Mouse (Mus musculus) liver, adult 2 months (tissue): ENCODE results near the gene Clec10a. TPM values are rescaled to one million over a fixed set of nuclear protein-coding genes. Genes with fewer than 3 reads are reported as not detected.
A peak's percentile ranks its signal among the peaks of the same experiment; 100 is the strongest.
"Not testable (repeated sequence)": the region's sequence is repeated elsewhere in the genome, so short reads cannot be mapped to it uniquely, and the experiment has no call there.

Experiments
- DNase-seq: peaks from one replicate; pipeline ENCODE4 v3.0.0-alpha.2; 2011; ENCODE audit warnings: low read depth, low spot score; ENCODE audit errors: extremely low read depth
- H3K27ac ChIP-seq: fragments of 200-500 bp; replicated peaks from 2 replicates; pipeline ENCODE4 v1.5.1; 2012; ENCODE audit warnings: low read depth, mild to moderate bottlenecking, control low read depth, inconsistent platforms, low read length; ENCODE audit not compliant: insufficient read depth
- H3K27me3 ChIP-seq: fragments of 200-500 bp; 2 replicates; pipeline ENCODE4 v1.6.1; 2012; ENCODE audit warnings: mild to moderate bottlenecking, moderate library complexity, low read length, inconsistent platforms; ENCODE audit not compliant: control insufficient read depth, insufficient read depth
- H3K36me3 ChIP-seq: fragments of 200-500 bp; 2 replicates; pipeline ENCODE4 v1.6.1; 2012; ENCODE audit warnings: low read length, inconsistent platforms; ENCODE audit not compliant: control insufficient read depth, insufficient read depth
- H3K4me1 ChIP-seq: fragments of 200-500 bp; 2 replicates; pipeline ENCODE4 v1.6.1; 2011; ENCODE audit warnings: low read length; ENCODE audit not compliant: control insufficient read depth, insufficient read depth
- H3K4me3 ChIP-seq: fragments of 200-500 bp; 2 replicates; pipeline ENCODE4 v1.5.1; 2011; ENCODE audit warnings: low read depth, mild to moderate bottlenecking, control low read depth, low read length, moderate library complexity; ENCODE audit not compliant: insufficient read depth
- H3K79me2 ChIP-seq: fragments of 200-500 bp; 2 replicates; pipeline ENCODE4 v1.6.1; 2012; ENCODE audit warnings: inconsistent platforms, mild to moderate bottlenecking, low read length, moderate library complexity; ENCODE audit not compliant: control insufficient read depth, insufficient read depth
- H3K9ac ChIP-seq: fragments of 200-500 bp; 2 replicates; pipeline ENCODE4 v1.6.1; 2012; ENCODE audit warnings: low read depth, mild to moderate bottlenecking, control low read depth, inconsistent platforms, low read length
- CTCF ChIP-seq: fragments of 200-500 bp; IDR thresholded peaks from 2 replicates; pipeline ENCODE4 v1.5.1; 2011; ENCODE audit warnings: low read depth, low read length, control low read depth
- POLR2A ChIP-seq: fragments of 200-500 bp; IDR thresholded peaks from 2 replicates; pipeline ENCODE4 v1.6.1; 2011; ENCODE audit warnings: low read length, control low read depth; ENCODE audit not compliant: insufficient read depth; ENCODE audit errors: extremely low read depth
- whole genome bisulfite sequencing: fragments of 180-500 bp; shearing (Covaris S2); methylation state at CpG from one replicate; pipeline ENCODE4 v1.1.7; 2018; 5-methylcytosine and 5-hydroxymethylcytosine counted together
- polyA plus RNA-seq: library from polyadenylated mRNA; depleted of rRNA; stranded (reverse); fragments of >200 nt; gene quantifications from 2 replicates; pipeline ENCODE4 v1.2.3, GENCODE M21; 2012
- total RNA-seq: library from RNA; depleted of rRNA; stranded (reverse); fragments of >200 nt; gene quantifications from 2 replicates; pipeline ENCODE4 v1.2.3, GENCODE M21; 2014

Clec10a gene
- total and polyA plus RNA-seq, 2 experiments, result 0.27 to 0.55 TPM

DNA sequence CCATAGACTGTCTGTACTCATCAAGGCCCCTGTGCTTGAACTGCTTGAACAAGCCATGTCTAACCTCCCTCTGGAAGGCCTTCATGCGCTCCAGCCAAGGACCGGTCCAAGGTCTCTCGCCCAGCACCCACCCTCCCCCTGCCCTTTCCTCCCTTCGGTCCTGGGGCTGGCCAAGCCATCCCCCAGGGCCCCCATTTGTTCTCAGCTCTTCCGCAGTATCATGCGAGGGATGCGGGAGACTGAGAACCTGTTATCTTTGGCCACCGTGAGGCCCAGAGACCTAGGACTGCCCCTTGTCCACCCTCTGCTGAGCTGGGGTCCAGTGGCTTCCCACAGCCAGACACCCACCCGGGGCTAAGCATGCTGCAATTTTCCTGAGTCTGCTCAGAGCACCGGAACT, 16.8 kb upstream of the Clec10a start:
- 84% methylated on average over 10 of the region's 10 CpGs for WGBS

DNA sequence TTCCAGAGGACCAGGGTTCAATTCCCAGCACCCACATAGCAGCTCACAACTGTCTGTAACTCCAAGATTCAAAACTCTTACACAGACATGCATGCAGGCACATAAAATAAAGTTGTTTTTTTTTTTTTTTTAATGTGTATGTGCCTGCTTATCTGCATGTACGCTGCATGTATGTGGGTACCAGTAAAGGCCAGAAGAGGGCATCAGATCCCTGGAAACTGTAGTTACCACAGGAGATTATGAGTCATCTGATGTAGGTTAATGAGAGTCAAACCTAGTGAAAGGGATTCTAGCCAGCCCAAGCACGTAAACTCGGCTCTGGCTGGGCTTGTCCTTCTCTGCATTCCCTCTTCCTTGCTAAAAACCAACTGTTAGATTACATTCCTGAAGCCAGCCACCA, 4.9 kb upstream of the Clec10a start:
- 75% methylated on average over 3 of the region's 3 CpGs for WGBS
- H3K4me1 ChIP-seq, result no peaks in the 10 kb centered on the region
- H3K79me2 ChIP-seq, result no peaks in the 10 kb centered on the region
- H3K36me3 ChIP-seq, result no peaks in the 10 kb centered on the region
- no peak overlapping the region for H3K27ac ChIP-seq
- DNase-seq, result peak; percentile 60
- TF ChIP-seq CTCF, result no peak
- no peak for TF ChIP-seq POLR2A
- H3K9ac ChIP-seq, result no peak overlapping the region
- no peak overlapping the region for H3K4me3 ChIP-seq
- no peaks in the 10 kb centered on the region for H3K27me3 ChIP-seq

More for the DNA sequence above, 16.8 kb upstream of the Clec10a start:
- Histone ChIP-seq H3K4me3 (no peak overlapping the region), H3K9ac (no peak overlapping the region), H3K27me3 (no peaks in the 10 kb centered on the region), H3K79me2 (no peaks in the 10 kb centered on the region), H3K36me3 (no peaks in the 10 kb centered on the region), H3K4me1 (no peaks in the 10 kb centered on the region), H3K27ac (no peak overlapping the region)
- DNase-seq, result no peak
- TF ChIP-seq CTCF, result no peak
- TF ChIP-seq POLR2A, result no peak

DNA sequence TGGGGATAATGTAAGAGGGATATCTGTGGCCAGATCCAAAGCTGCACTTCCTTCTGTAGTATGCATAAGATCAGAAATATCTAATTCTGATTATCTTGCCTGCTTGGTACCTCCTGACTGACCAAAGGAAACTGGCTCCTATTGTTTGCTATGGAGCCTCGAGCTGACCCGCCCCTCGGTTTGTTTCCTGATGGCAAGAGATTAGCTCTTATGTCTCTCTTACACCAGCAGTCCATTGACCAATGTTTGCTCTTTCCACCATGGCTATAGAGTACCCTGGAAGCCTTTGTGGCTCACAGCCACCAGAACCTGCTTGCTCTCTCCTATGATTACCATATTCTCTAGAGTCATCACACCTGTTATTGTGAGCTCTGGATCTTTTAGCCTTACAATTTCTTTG, 6.3 kb downstream of the Clec10a start:
- no peak overlapping the region for H3K4me3 ChIP-seq
- no peak overlapping the region for H3K9ac ChIP-seq
- H3K27me3 ChIP-seq, result no peaks in the 10 kb centered on the region
- WGBS, result 39% methylated on average over 3 of the region's 3 CpGs
- no peak for DNase-seq
- no peak for TF ChIP-seq POLR2A
- TF ChIP-seq CTCF, result no peak
- H3K27ac ChIP-seq, result no peak overlapping the region
- no peaks in the 10 kb centered on the region for H3K36me3 ChIP-seq
- no peaks in the 10 kb centered on the region for H3K4me1 ChIP-seq
- H3K79me2 ChIP-seq, result no peaks in the 10 kb centered on the region

DNA sequence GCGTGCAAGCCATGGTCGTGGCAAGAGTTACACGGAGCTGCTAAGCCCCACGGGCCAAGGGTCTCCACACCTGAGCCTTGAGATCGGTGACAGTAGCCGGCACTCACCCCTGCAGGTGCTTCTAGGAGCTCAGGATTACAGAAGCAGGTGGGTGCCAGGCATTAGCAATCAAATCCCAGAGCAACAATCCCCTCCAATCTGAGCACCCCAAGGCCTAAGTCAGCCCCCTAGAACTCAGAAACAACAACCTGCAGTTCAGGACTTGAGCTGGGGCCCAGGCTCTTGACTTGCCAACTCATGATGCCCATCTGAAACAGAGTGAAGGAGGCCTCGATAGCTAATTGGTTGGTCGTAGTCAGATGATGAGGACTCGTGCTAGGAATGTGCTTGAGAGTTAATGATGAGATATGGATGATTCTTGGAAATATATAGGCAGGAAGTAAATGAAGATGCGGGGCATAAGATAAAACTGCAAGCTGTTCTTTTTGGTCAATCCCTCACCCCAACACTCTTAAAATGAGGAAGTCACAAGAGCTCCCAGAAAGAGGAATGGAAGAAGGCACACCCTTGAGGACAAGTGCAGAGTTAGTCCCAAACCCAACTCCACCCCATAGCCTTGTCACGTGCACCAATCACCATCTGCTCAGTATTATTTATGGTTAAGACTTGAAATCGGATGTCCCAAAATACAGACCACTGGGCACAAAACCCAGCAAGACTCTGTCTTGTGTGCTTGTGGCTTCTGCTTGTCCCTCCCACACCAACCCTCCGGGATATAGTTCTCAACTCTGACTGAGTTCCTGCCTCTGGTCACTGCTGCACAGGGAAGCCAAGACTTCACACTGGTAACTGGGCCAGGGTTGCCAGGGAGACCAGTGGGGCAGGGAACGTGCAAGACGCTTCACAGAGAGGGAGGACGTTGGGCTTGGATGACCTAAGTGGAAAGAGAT, 10.2 kb downstream of the Clec10a start:
- no peaks in the 10 kb centered on the region for H3K27me3 ChIP-seq
- DNase-seq, result peak; percentile 28
- H3K4me1 ChIP-seq, result no peaks in the 10 kb centered on the region
- WGBS, result 79% methylated on average over 16 of the region's 16 CpGs
- no peak overlapping the region for H3K4me3 ChIP-seq
- no peak overlapping the region for H3K9ac ChIP-seq
- TF ChIP-seq POLR2A (no peak), CTCF (no peak)
- no peak overlapping the region for H3K27ac ChIP-seq
- H3K79me2 ChIP-seq, result no peaks in the 10 kb centered on the region
- H3K36me3 ChIP-seq, result no peaks in the 10 kb centered on the region

DNA sequence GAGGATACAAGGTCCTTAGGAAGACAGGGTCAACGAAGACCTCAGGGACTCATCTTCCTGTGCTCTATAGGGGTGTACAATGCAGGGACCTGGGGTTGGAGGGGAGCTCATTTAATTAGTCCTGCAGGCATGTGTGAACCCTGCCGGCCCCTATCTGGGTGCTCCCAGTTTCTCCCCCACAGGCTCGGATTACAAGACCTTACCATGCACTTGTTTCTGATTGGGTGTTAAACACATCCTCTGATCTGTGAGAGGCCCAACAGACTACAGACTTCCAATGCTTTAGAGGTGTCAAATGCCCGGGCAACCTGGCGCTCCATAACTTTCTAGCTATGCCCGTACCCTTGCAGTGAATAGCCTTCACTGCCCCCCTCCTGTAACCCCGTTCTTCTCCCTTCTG, 12.1 kb downstream of the Clec10a start:
- DNase-seq, result no peak
- TF ChIP-seq POLR2A, result no peak
- no peak for TF ChIP-seq CTCF
- no peak overlapping the region for H3K27ac ChIP-seq
- no peak overlapping the region for H3K4me3 ChIP-seq
- H3K9ac ChIP-seq, result no peak overlapping the region
- H3K4me1 ChIP-seq, result peaks cover 3% of the 10 kb centered on the region; the same call in 1 of the 2 replicates
- H3K36me3 ChIP-seq, result no peaks in the 10 kb centered on the region
- no peaks in the 10 kb centered on the region for H3K79me2 ChIP-seq
- H3K27me3 ChIP-seq, result no peaks in the 10 kb centered on the region
- WGBS, result 77% methylated on average over 7 of the region's 7 CpGs

DNA sequence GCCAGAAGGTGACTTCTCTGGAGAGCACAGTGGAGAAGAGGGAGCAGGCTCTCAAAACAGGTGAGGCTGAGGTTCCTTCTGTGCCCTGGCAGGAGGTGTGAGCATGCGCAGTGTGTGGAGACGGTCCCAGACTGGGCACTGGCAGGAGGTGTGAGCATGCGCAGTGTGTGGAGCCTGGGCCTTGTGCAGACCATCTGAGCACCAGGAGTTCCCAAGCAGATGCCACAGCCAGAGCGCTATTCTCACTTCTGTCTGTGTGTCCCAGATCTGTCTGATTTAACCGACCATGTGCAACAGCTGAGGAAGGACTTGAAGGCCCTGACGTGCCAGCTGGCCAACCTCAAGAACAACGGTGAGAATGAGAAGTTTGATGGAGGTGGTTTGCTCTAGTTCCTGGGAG, 13.5 kb downstream of the Clec10a start:
- not testable (repeated sequence) for H3K4me3 ChIP-seq, H3K4me1 ChIP-seq, H3K27ac ChIP-seq, H3K27me3 ChIP-seq, H3K9ac ChIP-seq, H3K79me2 ChIP-seq, H3K36me3 ChIP-seq, DNase-seq
- 93% methylated on average over 7 of the region's 7 CpGs for WGBS
